Mouse (Mus musculus) midbrain, embryonic 12.5 days (tissue): ENCODE measurements around the gene Cenpx. TPM values are rescaled to one million over a fixed set of nuclear protein-coding genes. Genes with fewer than 3 reads are reported as not detected.

Experiments used
- ATAC-seq: fragments of 200-750 bp; cut with Nextera tagmentation; 2 replicates; pipeline ENCODE4 v1.8.0; 2017; ENCODE audit warnings: low read depth, moderate TSS enrichment, moderate library complexity; ENCODE audit not compliant: low FRiP score
- H3K27ac ChIP-seq: fragments of 300-500 bp; sonication (generic); replicated peaks from 2 replicates; pipeline ENCODE4 v1.5.1; 2016; ENCODE audit warnings: mild to moderate bottlenecking
- H3K27me3 ChIP-seq: fragments of 300-500 bp; sonication (generic); 2 replicates; pipeline ENCODE4 v1.6.1; 2016; ENCODE audit warnings: mild to moderate bottlenecking
- H3K36me3 ChIP-seq: fragments of 300-500 bp; sonication (generic); 2 replicates; pipeline ENCODE4 v1.6.1; 2016
- H3K4me1 ChIP-seq: fragments of 300-500 bp; sonication (generic); 2 replicates; pipeline ENCODE4 v1.6.1; 2016
- H3K4me2 ChIP-seq: fragments of 300-500 bp; sonication (generic); replicated peaks from 2 replicates; pipeline ENCODE4 v1.6.1; 2016; ENCODE audit warnings: mild to moderate bottlenecking, moderate library complexity
- H3K4me3 ChIP-seq: fragments of 300-500 bp; sonication (generic); 2 replicates; pipeline ENCODE4 v1.5.1; 2016; ENCODE audit warnings: mild to moderate bottlenecking
- H3K9ac ChIP-seq: fragments of 300-500 bp; sonication (generic); replicated peaks from 2 replicates; pipeline ENCODE4 v1.6.1; 2016; ENCODE audit warnings: mild to moderate bottlenecking, moderate library complexity
- H3K9me3 ChIP-seq: fragments of 300-500 bp; sonication (generic); 2 replicates; pipeline ENCODE4 v1.6.1; 2016; ENCODE audit warnings: mild to moderate bottlenecking
- WGBS: fragments of 180-500 bp; shearing (Covaris S2); methylation state at CpG from one replicate; pipeline ENCODE4 v1.1.7; 2016; 5-methylcytosine and 5-hydroxymethylcytosine counted together
- polyA plus RNA-seq: library from polyadenylated mRNA; unstranded; fragments of >200 nt; fragmentation: Nextera tagmentation; extraction: Ambion mirVana; gene quantifications from 2 replicates; pipeline ENCODE4 v1.2.1, GENCODE M21; 2016

Gene Cenpx
- polyA plus RNA-seq, 1 experiment from 2014 or later: 121 TPM

DNA sequence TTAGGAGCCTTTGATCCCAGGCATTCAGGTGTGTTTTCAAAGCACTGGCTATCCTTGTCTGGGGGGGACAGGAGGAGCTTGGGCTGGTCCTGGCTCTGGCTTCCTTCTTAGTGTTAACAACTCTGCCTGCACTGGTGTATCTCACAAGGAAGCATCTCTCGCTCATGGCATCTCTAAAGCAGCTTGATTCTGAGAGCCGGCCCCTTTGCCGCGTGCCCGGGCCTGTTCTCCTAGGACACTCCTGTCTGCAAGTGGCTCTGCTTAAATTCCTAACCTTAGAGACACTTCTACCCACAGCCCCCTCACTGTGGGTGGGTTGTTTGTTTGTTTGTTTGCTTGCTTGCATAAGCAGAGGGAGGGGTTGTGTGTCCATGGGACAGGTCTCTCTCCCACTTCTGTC, 5.6 kb downstream of the Cenpx start:
- 32% methylated on average over 5 of the region's 5 CpGs for WGBS
- no peak overlapping the region for H3K4me2 ChIP-seq
- no peak overlapping the region for H3K4me3 ChIP-seq
- H3K27me3 ChIP-seq: no peaks in the 10 kb centered on the region
- no peaks in the 10 kb centered on the region for H3K9me3 ChIP-seq
- H3K9ac ChIP-seq: no peak overlapping the region
- ATAC-seq: no peak
- H3K27ac ChIP-seq: peak overlapping the region; percentile 72
- H3K36me3 ChIP-seq: peaks cover 27% of the 10 kb centered on the region
- H3K4me1 ChIP-seq: peaks cover 58% of the 10 kb centered on the region

DNA sequence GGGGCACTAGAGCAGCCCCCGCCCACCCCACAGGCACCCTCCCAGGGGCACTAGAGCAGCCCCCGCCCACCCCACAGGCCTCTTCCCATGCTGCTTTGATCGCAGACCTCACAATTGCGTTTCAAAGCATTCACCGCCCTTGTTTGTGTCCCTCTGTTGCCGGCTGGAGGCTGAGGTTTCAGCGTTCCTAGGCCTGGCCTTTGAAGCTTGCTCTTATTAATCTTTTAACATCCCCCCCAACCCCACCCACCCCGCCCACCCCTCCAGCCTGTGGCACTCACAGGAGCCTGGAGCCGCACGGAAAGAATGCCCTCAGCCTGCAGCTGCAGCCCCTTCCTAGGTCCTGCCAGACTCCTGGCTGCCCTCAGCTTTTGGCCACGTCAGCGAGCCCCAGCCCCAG, 6.3 kb downstream of the Cenpx start:
- Histone ChIP-seq H3K27me3 (no peaks in the 10 kb centered on the region), H3K9me3 (no peaks in the 10 kb centered on the region), H3K9ac (peak overlapping the region; percentile 44), H3K36me3 (peaks cover 33% of the 10 kb centered on the region), H3K27ac (peak overlapping the region; percentile 72), H3K4me2 (no peak overlapping the region; the same call in 1 of the 2 replicates), H3K4me1 (peaks cover 50% of the 10 kb centered on the region), H3K4me3 (no peak overlapping the region)
- no peak for ATAC-seq
- 5% methylated on average over 8 of the region's 12 CpGs for WGBS

DNA sequence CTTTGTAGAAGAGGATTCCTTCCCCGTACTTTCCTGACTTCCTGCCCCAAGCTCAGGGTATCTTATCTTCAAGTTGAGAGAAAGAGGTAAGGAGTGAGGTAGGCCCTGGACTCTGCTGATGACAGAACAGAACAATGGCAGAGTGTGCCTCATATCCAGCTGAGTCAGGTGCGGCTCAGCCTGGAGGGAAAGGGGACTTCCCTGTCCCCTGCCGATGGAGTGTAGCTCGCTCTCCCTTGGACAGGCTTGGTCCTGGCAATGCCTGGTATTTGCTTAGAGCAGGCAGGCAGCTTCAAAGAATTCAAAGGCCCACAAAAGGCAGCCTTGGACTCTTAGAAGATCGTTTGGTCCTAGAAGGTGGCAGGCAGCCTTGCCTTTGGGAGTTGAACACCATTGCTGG, 7.4 kb downstream of the Cenpx start:
- no peaks in the 10 kb centered on the region for H3K27me3 ChIP-seq
- 62% methylated on average over 5 of the region's 5 CpGs for WGBS
- H3K4me2 ChIP-seq: no peak overlapping the region
- peaks cover 41% of the 10 kb centered on the region for H3K36me3 ChIP-seq
- no peak for ATAC-seq
- no peak overlapping the region for H3K4me3 ChIP-seq
- no peak overlapping the region; the same call in 1 of the 2 replicates for H3K27ac ChIP-seq
- H3K9me3 ChIP-seq: no peaks in the 10 kb centered on the region
- peaks cover 43% of the 10 kb centered on the region for H3K4me1 ChIP-seq
- H3K9ac ChIP-seq: no peak overlapping the region

DNA sequence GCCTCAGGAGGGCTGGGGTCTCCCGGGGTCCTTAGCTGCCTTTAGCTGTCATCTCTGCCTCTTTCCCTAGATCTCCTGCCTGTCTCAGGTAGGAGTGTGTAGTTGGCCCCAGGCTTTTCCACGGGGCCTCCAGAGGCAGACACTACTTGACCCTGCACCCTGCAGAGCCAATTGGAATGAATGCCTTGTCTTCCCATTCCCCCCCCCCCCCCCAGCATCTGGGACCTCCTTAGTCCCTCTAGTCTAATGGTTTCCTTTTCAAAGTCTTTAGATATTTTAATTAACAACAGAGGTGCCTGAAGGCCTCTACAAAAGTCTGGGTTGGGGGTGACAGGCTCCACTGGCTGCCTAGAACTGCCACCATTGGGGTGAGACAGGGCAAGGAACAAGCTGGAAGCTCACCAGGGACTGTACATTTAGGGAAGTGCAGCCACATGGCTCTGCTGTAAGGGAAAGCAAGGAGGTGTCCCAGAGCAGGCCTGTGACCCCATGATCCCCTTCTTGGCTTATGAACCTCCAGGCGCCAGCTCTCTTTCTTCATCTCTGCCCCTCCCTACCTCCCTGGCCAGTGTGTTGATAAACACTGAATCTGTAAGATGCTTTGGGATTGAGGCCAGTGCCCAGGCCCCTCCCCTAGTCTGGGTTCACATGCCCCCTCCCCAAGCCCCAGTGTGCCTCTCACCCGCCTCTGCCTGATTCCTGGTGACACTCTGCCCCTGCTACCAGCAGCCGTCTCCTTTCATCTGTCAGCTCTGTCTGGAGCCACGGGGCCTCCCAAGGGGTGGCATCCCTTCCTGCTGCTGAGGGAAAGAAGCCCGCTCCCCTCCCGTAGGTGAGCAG, 8.8 kb downstream of the Cenpx start:
- no peaks in the 10 kb centered on the region for H3K27me3 ChIP-seq
- H3K4me3 ChIP-seq: 0 out of 2 replicates have a peak overlapping the region, but pooled peaks have one; percentile 5
- H3K27ac ChIP-seq: peak overlapping the region; percentile 54
- 14% methylated on average over 8 of the region's 8 CpGs for WGBS
- no peaks in the 10 kb centered on the region for H3K9me3 ChIP-seq
- peaks cover 43% of the 10 kb centered on the region for H3K4me1 ChIP-seq
- H3K36me3 ChIP-seq: peaks cover 36% of the 10 kb centered on the region
- peak overlapping the region; percentile 43 for H3K9ac ChIP-seq
- ATAC-seq: no peak
- H3K4me2 ChIP-seq: no peak overlapping the region

DNA sequence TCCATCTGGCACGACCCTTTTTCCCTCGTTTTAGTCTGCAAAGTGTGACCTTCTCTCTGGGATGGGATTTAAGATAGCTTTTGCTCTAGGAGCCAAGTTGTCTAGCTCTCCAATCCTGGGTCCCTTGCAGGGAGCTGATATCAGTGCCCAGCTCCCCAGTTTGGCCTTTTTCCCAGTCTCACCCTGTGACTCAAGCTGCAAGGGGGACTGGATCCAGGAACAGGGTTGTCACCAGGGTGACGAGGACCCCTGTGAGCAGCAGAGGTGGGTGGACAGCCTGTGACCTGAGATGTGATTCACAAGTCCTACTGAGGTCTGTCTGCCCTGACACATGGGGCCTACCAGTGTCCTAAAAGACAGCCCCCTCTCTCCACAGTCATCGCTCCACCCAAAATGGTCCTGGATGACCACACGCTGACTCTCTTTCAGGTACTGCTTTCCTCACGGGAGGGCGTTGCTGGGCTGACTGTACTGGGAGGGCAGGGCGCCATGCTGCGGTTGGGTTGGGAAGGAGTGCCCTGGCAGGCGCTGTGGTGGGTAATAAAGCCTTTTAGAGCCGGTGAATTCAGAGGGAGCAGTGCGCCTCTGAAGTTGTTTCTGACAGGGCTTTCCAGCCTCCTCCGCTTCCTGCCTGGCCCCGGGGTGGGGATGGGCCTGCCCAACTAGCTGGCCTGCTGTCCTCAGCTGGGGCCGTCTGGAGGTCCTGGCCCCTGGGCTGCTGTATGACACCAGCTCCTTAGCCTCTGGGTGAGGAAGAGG, 9.7 kb downstream of the Cenpx start:
- peaks cover 43% of the 10 kb centered on the region for H3K4me1 ChIP-seq
- no peak overlapping the region for H3K4me2 ChIP-seq
- no peak overlapping the region for H3K27ac ChIP-seq

DNA sequence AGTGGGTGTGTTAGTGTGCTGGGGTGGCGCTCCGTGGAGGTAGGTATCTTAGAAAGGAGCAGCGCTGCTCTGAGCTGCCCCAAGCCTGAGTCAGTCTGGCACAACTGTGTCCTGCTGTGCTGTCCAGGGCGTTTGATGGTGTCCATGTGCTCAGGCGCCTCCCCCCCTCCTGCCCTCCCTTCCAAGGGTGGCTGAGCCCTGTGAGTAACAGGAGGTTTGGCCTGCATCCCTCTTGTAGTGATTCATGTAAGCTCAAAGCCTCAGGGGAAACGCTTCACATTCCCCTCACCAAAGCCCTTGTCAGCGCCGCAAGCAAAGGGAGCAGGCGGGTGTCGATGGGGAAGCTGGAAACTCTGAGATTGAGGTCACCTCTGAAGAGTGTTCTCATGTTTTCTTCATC, 15.8 kb downstream of the Cenpx start:
- Histone ChIP-seq H3K9me3 (no peaks in the 10 kb centered on the region), H3K4me2 (no peak overlapping the region), H3K27me3 (no peaks in the 10 kb centered on the region), H3K4me1 (peaks cover 15% of the 10 kb centered on the region), H3K36me3 (peaks cover 58% of the 10 kb centered on the region), H3K9ac (no peak overlapping the region), H3K27ac (no peak overlapping the region), H3K4me3 (no peak overlapping the region)
- ATAC-seq: no peak
- 78% methylated on average over 10 of the region's 10 CpGs for WGBS

More for the DNA sequence above, 9.7 kb downstream of the Cenpx start:
- Histone ChIP-seq H3K9me3 (no peaks in the 10 kb centered on the region), H3K4me3 (no peak overlapping the region), H3K9ac (0 out of 2 replicates have a peak overlapping the region, but pooled peaks have one; percentile 43), H3K36me3 (peaks cover 36% of the 10 kb centered on the region), H3K27me3 (no peaks in the 10 kb centered on the region)
- no peak for ATAC-seq
- WGBS: 40% methylated on average over 15 of the region's 15 CpGs

DNA sequence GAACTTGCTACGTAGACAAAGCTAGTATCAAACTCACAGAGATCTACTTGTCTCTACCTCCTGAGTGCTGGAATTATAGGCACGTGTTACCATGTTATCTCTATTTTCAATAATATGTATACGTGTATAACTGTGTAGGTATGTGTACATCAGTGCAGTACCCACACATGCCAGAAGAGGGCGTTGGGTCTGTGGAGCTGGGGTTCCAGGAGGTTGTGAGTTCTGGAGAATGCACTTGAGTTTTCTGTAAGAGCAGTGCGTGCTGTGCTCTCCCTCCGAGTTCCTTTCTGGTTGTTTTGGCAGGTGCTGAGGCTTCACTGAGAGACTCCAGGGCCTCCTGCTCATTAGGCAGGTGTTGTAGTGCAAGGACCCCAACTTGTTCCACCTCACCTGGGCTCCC, 17.0 kb downstream of the Cenpx start:
- Histone ChIP-seq H3K27me3 (no peaks in the 10 kb centered on the region), H3K4me3 (no peak overlapping the region), H3K4me2 (no peak overlapping the region), H3K4me1 (peaks cover 15% of the 10 kb centered on the region), H3K27ac (no peak overlapping the region), H3K9me3 (no peaks in the 10 kb centered on the region), H3K36me3 (peaks cover 57% of the 10 kb centered on the region), H3K9ac (no peak overlapping the region)
- ATAC-seq: no peak
- 90% methylated on average over 6 of the region's 6 CpGs for WGBS

DNA sequence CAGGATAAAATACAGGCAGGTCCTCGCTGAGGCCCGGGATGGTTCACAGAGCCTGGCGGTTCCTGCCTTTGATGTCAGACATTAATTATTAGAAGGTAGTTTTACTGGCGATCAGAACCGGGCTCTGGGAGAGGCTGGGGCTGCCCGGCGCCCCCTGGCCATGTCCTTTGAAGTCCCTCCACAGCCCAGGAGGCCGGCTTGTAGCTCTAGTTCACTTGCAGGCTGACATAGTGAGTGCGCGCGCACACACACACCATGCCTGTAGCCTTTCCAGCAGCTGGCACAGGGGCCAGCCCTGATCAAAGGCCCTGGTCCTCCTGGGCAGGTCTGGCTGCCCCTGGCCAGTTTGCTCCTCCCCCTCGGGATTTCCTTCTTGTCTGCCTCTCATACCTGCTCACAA, 17.9 kb downstream of the Cenpx start:
- Histone ChIP-seq H3K4me2 (no peak overlapping the region), H3K9ac (no peak overlapping the region), H3K27ac (peak overlapping the region; percentile 65), H3K9me3 (no peaks in the 10 kb centered on the region), H3K36me3 (peaks cover 55% of the 10 kb centered on the region), H3K4me3 (no peak overlapping the region), H3K4me1 (peaks cover 15% of the 10 kb centered on the region), H3K27me3 (no peaks in the 10 kb centered on the region)
- ATAC-seq: peak; percentile 49; the same call in 1 of the 2 replicates
- 47% methylated on average over 12 of the region's 12 CpGs for WGBS

DNA sequence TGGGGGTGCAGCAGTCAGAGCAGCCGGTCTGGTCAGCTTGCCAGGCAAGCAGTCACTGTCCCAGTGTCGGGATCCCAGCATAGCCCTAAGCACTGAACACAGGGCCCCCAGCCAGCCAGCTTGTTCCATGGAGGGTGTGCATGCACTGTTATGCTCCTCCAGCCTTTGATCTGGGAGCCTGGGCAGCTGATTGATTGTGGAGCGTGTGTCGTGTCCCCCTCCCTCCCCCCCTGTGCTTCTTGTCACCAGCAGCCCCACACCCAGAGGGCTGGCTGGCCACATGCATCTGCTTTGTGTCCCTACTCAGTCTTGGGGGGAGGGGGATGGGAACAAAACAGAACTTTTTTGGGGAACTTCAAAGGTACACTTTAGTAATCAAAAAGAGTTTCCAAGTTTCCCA, 18.4 kb downstream of the Cenpx start:
- 0 out of 2 replicates have a peak overlapping the region, but pooled peaks have one; percentile 13 for H3K4me2 ChIP-seq
- peak overlapping the region; percentile 65 for H3K27ac ChIP-seq
- ATAC-seq: peak; percentile 60; the same call in 1 of the 2 replicates
- H3K4me3 ChIP-seq: no peak overlapping the region
- WGBS: 39% methylated on average over 4 of the region's 4 CpGs
- H3K27me3 ChIP-seq: no peaks in the 10 kb centered on the region
- H3K4me1 ChIP-seq: peaks cover 15% of the 10 kb centered on the region
- no peaks in the 10 kb centered on the region for H3K9me3 ChIP-seq
- peak overlapping the region; percentile 39; the same call in 1 of the 2 replicates for H3K9ac ChIP-seq
- peaks cover 60% of the 10 kb centered on the region for H3K36me3 ChIP-seq

DNA sequence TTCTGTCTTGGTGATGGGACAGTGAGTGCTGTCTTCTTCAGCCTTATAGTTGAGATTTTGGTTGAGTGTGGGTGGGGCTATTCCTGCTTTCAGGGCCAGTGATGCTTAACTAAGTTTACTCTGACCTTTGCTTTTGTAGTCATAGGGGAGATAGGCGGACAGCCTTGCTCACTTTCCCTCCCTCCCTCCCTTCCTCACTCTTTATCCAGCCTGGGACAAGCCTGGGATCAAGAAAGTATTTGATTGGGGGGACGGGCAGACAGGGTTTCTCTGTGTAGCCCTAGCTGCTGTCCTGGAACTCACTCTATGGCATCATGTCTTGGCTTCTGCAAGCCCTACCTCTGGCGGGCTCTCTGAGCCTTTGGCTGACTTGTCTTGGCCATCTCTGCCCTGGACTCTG, 20.1 kb downstream of the Cenpx start:
- WGBS: 60% methylated on average over 3 of the region's 3 CpGs
- Histone ChIP-seq H3K36me3 (peaks cover 59% of the 10 kb centered on the region), H3K4me2 (no peak overlapping the region), H3K27ac (no peak overlapping the region), H3K9ac (no peak overlapping the region), H3K4me1 (peaks cover 15% of the 10 kb centered on the region), H3K4me3 (no peak overlapping the region), H3K27me3 (no peaks in the 10 kb centered on the region), H3K9me3 (no peaks in the 10 kb centered on the region)
- ATAC-seq: no peak

DNA sequence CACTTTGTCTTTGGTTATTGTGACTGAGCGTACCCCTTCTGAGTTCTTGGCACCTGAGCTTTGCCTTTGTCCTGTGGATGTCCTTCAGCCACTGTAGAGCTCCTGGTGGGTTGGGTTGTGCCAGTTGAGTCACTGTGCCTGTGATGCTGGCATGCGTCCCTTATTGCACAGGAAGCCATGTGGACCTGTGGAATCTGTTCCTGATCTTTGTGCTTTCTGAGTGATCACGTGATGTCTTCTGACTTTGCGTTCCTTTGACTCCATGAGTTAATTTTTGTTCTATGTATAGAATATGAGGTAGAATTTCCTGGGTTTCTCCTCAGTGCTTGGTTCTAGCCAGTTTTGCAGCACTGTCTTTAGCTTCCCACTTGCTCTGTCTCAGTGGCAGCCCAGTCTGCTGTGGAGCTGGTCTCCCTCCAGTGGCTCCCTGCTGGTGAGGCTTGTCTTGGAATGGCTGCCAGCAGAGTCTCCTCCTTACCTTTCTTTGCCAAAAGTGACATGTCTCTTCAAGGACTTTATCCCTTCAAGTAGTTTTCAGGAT, 21.0 kb downstream of the Cenpx start:
- Histone ChIP-seq H3K27ac (no peak overlapping the region), H3K4me3 (no peak overlapping the region), H3K27me3 (no peaks in the 10 kb centered on the region), H3K4me1 (peaks cover 15% of the 10 kb centered on the region), H3K9me3 (no peaks in the 10 kb centered on the region), H3K9ac (no peak overlapping the region), H3K4me2 (no peak overlapping the region), H3K36me3 (peaks cover 68% of the 10 kb centered on the region)
- WGBS: 88% methylated on average over 4 of the region's 4 CpGs
- no peak for ATAC-seq

DNA sequence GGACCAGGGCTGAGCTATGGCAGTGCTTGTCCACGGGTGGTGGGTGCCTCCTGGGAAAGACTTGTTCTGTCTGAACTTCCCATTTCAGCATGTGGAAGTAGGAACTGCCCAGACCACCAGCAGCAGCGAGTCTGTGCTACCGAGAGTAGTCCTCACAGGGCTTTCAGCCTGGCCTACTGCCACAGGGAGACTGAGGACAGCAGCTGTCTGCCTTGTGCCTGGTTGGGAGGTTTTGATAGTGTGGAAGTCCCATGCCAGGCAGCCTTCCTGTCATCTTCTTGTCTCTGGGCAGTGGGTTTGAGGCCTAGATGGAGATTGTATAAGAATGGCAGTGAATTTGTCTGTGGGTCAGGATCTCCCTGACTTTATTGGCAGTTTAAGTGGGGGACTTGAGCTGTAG, 24.2 kb downstream of the Cenpx start:
- WGBS: 88% methylated on average over 3 of the region's 3 CpGs
- no peak overlapping the region for H3K9ac ChIP-seq
- no peaks in the 10 kb centered on the region for H3K9me3 ChIP-seq
- H3K36me3 ChIP-seq: peaks cover 76% of the 10 kb centered on the region
- H3K27me3 ChIP-seq: no peaks in the 10 kb centered on the region
- ATAC-seq: no peak
- no peak overlapping the region for H3K27ac ChIP-seq
- H3K4me1 ChIP-seq: no peaks in the 10 kb centered on the region
- no peak overlapping the region for H3K4me2 ChIP-seq
- H3K4me3 ChIP-seq: no peak overlapping the region
